Mouse (Mus musculus): Measurements from ENCODE around the gene Mindy4. TPM values are rescaled to one million over a fixed set of nuclear protein-coding genes. Genes with fewer than 3 reads are reported as not detected.
A peak's percentile ranks its signal among the peaks of the same experiment; 100 is the strongest.

Mindy4 gene
- 17.2 and 17.4 TPM in 2 replicates for polyA plus RNA-seq (2014; fragmentation: Nextera tagmentation; extraction: Ambion mirVana)

DNA sequence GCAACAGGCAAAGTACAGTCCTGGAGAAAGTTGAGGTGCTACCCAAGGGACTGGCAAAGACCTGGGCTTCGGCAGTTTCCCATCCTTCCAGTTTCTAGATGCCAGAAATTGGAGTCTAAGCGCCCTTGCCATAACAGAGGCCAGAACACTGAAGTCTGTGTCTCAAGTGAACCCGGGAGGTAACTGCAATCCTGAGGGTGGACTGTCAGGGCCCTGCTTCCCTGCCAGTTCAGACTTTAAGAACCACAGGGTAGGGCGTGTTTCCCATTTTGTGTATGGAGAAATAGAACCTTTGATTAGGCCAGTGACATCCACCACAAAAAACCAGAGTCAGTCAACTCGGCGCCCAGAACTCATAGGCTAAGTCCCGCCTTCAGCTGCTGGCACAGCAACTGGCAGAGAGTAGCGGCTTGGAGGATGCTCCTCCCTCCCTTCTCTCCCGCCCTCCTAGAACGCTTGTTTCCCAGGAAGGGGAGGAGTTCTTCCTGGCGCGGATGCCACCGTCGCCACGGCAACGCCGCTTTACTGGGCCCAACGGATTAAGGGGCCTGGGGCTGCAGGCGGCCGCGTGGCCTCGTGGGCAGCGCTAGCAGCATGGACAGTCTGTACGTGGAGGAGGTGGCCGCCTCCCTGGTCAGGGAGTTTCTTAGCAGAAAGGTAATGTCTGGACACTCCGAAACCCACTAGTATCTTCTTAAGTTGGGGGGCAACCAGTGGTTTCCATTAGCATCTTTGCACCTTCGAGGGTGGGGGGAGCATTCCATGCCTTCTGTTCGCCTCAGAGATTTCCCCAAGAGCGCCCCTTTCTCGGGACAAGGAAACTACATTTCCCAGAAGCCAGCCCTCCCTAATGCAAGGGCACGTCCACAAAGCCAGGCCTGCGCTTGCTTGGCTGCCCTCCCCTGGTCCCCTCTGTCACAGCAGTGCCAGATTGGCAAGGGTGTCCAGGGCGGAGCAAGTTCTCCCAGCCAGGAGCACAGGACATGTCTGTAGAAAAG is at the start of gene Mindy4:
Gene Mindy4 (plus strand): TSS at position 471 of the 998 bp plus-strand sequence.
- Histone ChIP-seq H3K27me3 (ENCODE audit: control insufficient read depth, insufficient read depth, low read length) (no peaks in the 10 kb centered on the region), H3K4me3 (ENCODE audit: low read depth, low read length) (peak within 1 kb of the TSS; percentile 43), H3K9me3 (ENCODE audit: control insufficient read depth, low read length) (no peaks in the 10 kb centered on the region), H3K27ac (replicated peaks; ENCODE audit: low read depth, low read length) (peak within 1 kb of the TSS; percentile 62), H3K36me3 (ENCODE audit: control insufficient read depth, insufficient read depth, low read length) (no peaks in the 10 kb centered on the region), H3K4me1 (ENCODE audit: control insufficient read depth, insufficient read depth, low read length) (peaks cover 5% of the 10 kb centered on the region), H3K4me2 (ENCODE audit: low read depth, severe bottlenecking) (peak within 1 kb of the TSS; percentile 60), H3K9ac (ENCODE audit: low read length) (peak within 1 kb of the TSS; percentile 67)
- ATAC-seq (ENCODE audit: insufficient number of reproducible peaks, low FRiP score, low TSS enrichment, low read depth) (peak; percentile 90), DNase-seq (ENCODE audit: low spot score) (peak; percentile 92)
- WGBS, result 4% methylated on average over 33 of the region's 33 CpGs

DNA sequence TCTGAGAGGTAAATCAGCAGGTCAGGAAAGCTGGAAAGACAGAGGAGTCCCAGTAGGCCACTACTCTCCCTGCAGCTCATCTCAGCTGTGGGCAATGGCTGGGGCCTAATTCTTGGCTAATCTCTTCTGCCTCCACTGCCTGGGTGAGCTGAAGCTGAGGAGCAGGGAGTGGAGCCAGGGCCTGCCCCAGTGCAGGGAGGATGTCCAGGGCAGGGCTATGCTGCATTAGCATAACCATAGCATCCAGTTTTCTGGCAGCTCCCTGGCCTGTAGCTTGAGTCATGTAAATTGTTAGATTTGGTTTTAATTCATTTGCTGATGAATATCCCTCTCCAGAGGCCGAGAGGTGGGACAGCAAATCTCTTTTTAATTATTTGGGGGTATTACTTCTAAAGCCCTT is 43.9 kb upstream of the Mindy4 start:
- 60% methylated on average over 1 of the region's 1 CpGs for WGBS
- Histone ChIP-seq H3K9ac (ENCODE audit: low read length) (no peak overlapping the region), H3K4me2 (ENCODE audit: low read depth, severe bottlenecking) (no peak overlapping the region), H3K4me3 (ENCODE audit: low read depth, low read length) (no peak overlapping the region), H3K4me1 (ENCODE audit: control insufficient read depth, insufficient read depth, low read length) (no peaks in the 10 kb centered on the region), H3K9me3 (ENCODE audit: control insufficient read depth, low read length) (no peaks in the 10 kb centered on the region), H3K27ac (replicated peaks; ENCODE audit: low read depth, low read length) (no peak overlapping the region), H3K36me3 (ENCODE audit: control insufficient read depth, insufficient read depth, low read length) (no peaks in the 10 kb centered on the region), H3K27me3 (ENCODE audit: control insufficient read depth, insufficient read depth, low read length) (no peaks in the 10 kb centered on the region)
- no peak for DNase-seq (ENCODE audit: low spot score)
- ATAC-seq (ENCODE audit: insufficient number of reproducible peaks, low FRiP score, low TSS enrichment, low read depth), result no peak

DNA sequence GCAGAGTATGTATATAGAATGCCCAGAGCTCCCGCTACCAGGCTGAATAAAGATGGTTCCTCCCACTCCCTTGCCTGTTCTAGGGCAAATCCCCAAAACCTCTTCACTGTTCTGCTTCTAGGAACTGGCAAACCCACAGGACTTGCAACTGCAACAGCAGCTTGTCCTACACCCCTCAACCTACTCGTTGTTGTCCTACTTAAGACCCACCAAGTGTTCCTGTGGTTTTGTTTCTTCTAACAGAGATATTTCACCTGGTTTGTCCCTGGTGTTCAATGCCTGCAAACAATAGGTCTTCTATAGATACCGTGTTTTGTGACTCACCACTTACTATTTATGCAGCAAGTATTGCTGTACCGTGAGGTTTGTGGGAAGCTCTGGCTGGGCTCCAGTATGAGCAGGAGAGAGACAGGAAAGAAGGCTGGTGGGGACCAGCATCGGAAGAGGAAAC is 41.8 kb upstream of the Mindy4 start:
- Histone ChIP-seq H3K4me2 (ENCODE audit: low read depth, severe bottlenecking) (no peak overlapping the region), H3K27ac (replicated peaks; ENCODE audit: low read depth, low read length) (no peak overlapping the region), H3K27me3 (ENCODE audit: control insufficient read depth, insufficient read depth, low read length) (no peaks in the 10 kb centered on the region), H3K9ac (ENCODE audit: low read length) (no peak overlapping the region), H3K36me3 (ENCODE audit: control insufficient read depth, insufficient read depth, low read length) (no peaks in the 10 kb centered on the region), H3K4me1 (ENCODE audit: control insufficient read depth, insufficient read depth, low read length) (no peaks in the 10 kb centered on the region), H3K4me3 (ENCODE audit: low read depth, low read length) (no peak overlapping the region), H3K9me3 (ENCODE audit: control insufficient read depth, low read length) (no peaks in the 10 kb centered on the region)
- DNase-seq (ENCODE audit: low spot score), result no peak
- WGBS, result 87% methylated on average over 5 of the region's 5 CpGs
- no peak for ATAC-seq (ENCODE audit: insufficient number of reproducible peaks, low FRiP score, low TSS enrichment, low read depth)

DNA sequence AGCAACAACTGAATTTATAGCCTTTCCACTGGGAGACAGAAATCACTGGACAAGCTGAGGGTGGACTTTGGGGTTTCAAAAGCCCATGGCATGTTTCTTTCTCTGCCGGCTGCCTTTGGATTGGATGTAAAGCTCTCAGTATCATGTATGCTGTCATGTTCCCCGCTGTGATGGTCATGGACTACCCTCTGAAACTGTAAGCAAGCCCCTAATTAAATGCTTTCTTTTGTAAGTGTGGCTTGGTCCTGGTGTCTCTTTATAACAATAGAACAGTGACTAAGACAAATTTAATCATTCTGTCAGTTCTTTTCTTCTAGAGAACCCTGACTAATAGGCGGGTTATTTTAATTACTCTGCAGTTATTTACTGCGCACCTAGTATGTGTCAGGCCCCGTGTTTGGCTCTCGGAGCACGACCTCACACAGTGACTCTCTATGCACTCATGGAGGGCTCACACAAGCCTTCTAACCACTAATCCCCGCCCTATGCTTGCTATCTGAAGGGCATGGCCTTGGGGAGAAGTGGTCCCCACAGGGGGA is 40.1 kb upstream of the Mindy4 start:
- H3K4me1 ChIP-seq (ENCODE audit: control insufficient read depth, insufficient read depth, low read length), result no peaks in the 10 kb centered on the region
- DNase-seq (ENCODE audit: low spot score) (no peak), ATAC-seq (ENCODE audit: insufficient number of reproducible peaks, low FRiP score, low TSS enrichment, low read depth) (no peak)
- no peaks in the 10 kb centered on the region for H3K27me3 ChIP-seq (ENCODE audit: control insufficient read depth, insufficient read depth, low read length)
- H3K36me3 ChIP-seq (ENCODE audit: control insufficient read depth, insufficient read depth, low read length), result no peaks in the 10 kb centered on the region
- WGBS, result 83% methylated on average over 8 of the region's 8 CpGs
- H3K27ac ChIP-seq (replicated peaks; ENCODE audit: low read depth, low read length), result no peak overlapping the region
- H3K4me2 ChIP-seq (ENCODE audit: low read depth, severe bottlenecking), result no peak overlapping the region
- no peak overlapping the region for H3K9ac ChIP-seq (ENCODE audit: low read length)
- no peaks in the 10 kb centered on the region for H3K9me3 ChIP-seq (ENCODE audit: control insufficient read depth, low read length)
- no peak overlapping the region for H3K4me3 ChIP-seq (ENCODE audit: low read depth, low read length)

DNA sequence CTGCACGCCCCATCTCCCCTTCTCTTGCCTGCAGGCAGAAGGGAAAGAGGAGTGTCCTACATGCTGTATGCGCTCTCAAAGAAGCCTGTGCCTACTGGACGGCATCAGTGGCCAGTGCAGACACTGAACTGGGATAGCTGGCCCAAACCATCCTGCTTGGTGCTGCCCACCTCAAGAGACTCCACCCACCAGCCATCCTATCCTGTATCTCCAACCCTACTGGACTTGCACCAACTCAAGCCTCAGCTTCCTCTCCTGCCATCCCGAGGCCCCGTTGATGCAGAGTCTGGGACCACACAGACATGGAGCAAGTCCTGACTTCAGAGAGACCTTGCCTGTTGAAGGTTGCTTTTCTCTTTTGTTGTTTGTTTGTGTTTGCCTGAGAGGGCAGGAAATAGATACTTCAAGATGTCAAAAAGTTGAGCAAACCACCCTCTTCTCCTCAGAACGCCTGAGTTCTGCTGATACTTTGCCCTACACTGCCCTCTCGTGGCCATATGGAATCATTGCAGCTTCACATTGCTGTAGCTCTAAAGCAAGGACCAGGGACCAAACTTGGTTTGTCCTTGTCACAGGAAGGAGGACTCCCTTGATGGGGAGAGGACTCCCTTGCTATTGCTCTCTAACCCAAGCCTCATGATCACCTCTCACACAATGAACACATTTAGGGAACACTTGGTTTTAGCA is 36.3 kb upstream of the Mindy4 start:
- H3K27me3 ChIP-seq (ENCODE audit: control insufficient read depth, insufficient read depth, low read length), result no peaks in the 10 kb centered on the region
- no peak overlapping the region for H3K9ac ChIP-seq (ENCODE audit: low read length)
- DNase-seq (ENCODE audit: low spot score) (peak; percentile 76), ATAC-seq (ENCODE audit: insufficient number of reproducible peaks, low FRiP score, low TSS enrichment, low read depth) (no peak)
- H3K4me2 ChIP-seq (ENCODE audit: low read depth, severe bottlenecking), result no peak overlapping the region
- no peaks in the 10 kb centered on the region for H3K9me3 ChIP-seq (ENCODE audit: control insufficient read depth, low read length)
- H3K27ac ChIP-seq (replicated peaks; ENCODE audit: low read depth, low read length), result no peak overlapping the region
- no peaks in the 10 kb centered on the region for H3K36me3 ChIP-seq (ENCODE audit: control insufficient read depth, insufficient read depth, low read length)
- no peak overlapping the region for H3K4me3 ChIP-seq (ENCODE audit: low read depth, low read length)
- H3K4me1 ChIP-seq (ENCODE audit: control insufficient read depth, insufficient read depth, low read length), result no peaks in the 10 kb centered on the region
- 55% methylated on average over 7 of the region's 7 CpGs for WGBS

- Histone ChIP-seq H3K9me3 (ENCODE audit: control insufficient read depth, low read length) (no peaks in the 10 kb centered on the region), H3K9ac (ENCODE audit: low read length) (no peak overlapping the region), H3K4me3 (ENCODE audit: low read depth, low read length) (no peak overlapping the region), H3K4me1 (ENCODE audit: control insufficient read depth, insufficient read depth, low read length) (0 out of 2 replicates have a peak, but pooled peaks cover 3% of the 10 kb centered on the region), H3K4me2 (ENCODE audit: low read depth, severe bottlenecking) (no peak overlapping the region), H3K27me3 (ENCODE audit: control insufficient read depth, insufficient read depth, low read length) (no peaks in the 10 kb centered on the region), H3K27ac (replicated peaks; ENCODE audit: low read depth, low read length) (no peak overlapping the region), H3K36me3 (ENCODE audit: control insufficient read depth, insufficient read depth, low read length) (no peaks in the 10 kb centered on the region)
- WGBS, result 65% methylated on average over 5 of the region's 5 CpGs
- ATAC-seq (ENCODE audit: insufficient number of reproducible peaks, low FRiP score, low TSS enrichment, low read depth) (no peak), DNase-seq (ENCODE audit: low spot score) (no peak)
Measured at GRCm38 (mm10) chr6:55169818-55170217, 33.4 kb upstream of the Mindy4 start.

GRCm38 (mm10) chr6:55171638-55172037 is 31.5 kb upstream of the Mindy4 start:
- DNase-seq (ENCODE audit: low spot score) (no peak), ATAC-seq (ENCODE audit: insufficient number of reproducible peaks, low FRiP score, low TSS enrichment, low read depth) (no peak)
- H3K27ac ChIP-seq (replicated peaks; ENCODE audit: low read depth, low read length), result no peak overlapping the region
- H3K4me3 ChIP-seq (ENCODE audit: low read depth, low read length), result no peak overlapping the region
- H3K9me3 ChIP-seq (ENCODE audit: control insufficient read depth, low read length), result no peaks in the 10 kb centered on the region
- H3K4me1 ChIP-seq (ENCODE audit: control insufficient read depth, insufficient read depth, low read length), result 0 out of 2 replicates have a peak, but pooled peaks cover 3% of the 10 kb centered on the region
- WGBS, result 64% methylated on average over 4 of the region's 4 CpGs
- H3K4me2 ChIP-seq (ENCODE audit: low read depth, severe bottlenecking), result no peak overlapping the region
- H3K27me3 ChIP-seq (ENCODE audit: control insufficient read depth, insufficient read depth, low read length), result no peaks in the 10 kb centered on the region
- H3K9ac ChIP-seq (ENCODE audit: low read length), result no peak overlapping the region
- no peaks in the 10 kb centered on the region for H3K36me3 ChIP-seq (ENCODE audit: control insufficient read depth, insufficient read depth, low read length)

GRCm38 (mm10) chr6:55173171-55173570 is 30.0 kb upstream of the Mindy4 start:
- H3K9me3 ChIP-seq (ENCODE audit: control insufficient read depth, low read length), result no peaks in the 10 kb centered on the region
- WGBS, result 72% methylated on average over 10 of the region's 10 CpGs
- H3K4me1 ChIP-seq (ENCODE audit: control insufficient read depth, insufficient read depth, low read length), result 0 out of 2 replicates have a peak, but pooled peaks cover 3% of the 10 kb centered on the region
- no peak overlapping the region for H3K9ac ChIP-seq (ENCODE audit: low read length)
- ATAC-seq (ENCODE audit: insufficient number of reproducible peaks, low FRiP score, low TSS enrichment, low read depth), result no peak
- H3K27ac ChIP-seq (replicated peaks; ENCODE audit: low read depth, low read length), result no peak overlapping the region
- H3K4me3 ChIP-seq (ENCODE audit: low read depth, low read length), result no peak overlapping the region
- no peaks in the 10 kb centered on the region for H3K27me3 ChIP-seq (ENCODE audit: control insufficient read depth, insufficient read depth, low read length)
- no peak overlapping the region for H3K4me2 ChIP-seq (ENCODE audit: low read depth, severe bottlenecking)
- no peaks in the 10 kb centered on the region for H3K36me3 ChIP-seq (ENCODE audit: control insufficient read depth, insufficient read depth, low read length)
- no peak for DNase-seq (ENCODE audit: low spot score)
